Mouse (Mus musculus) forebrain, embryonic 11.5 days (tissue): ENCODE results near the gene Pole2. TPM values are rescaled to one million over a fixed set of nuclear protein-coding genes. Genes with fewer than 3 reads are reported as not detected.

ENCODE experiments used
- ATAC-seq: fragments of 200-750 bp; cut with Nextera tagmentation; replicated peaks from 2 replicates; pipeline ENCODE4 v1.8.0; 2017; ENCODE audit warnings: moderate TSS enrichment; ENCODE audit not compliant: low FRiP score
- DNase-seq: peaks from one replicate; pipeline ENCODE4 v3.0.0-alpha.2; 2017; ENCODE audit warnings: low spot score
- H3K27ac ChIP-seq: fragments of 300-500 bp; sonication (generic); 2 replicates; pipeline ENCODE4 v1.5.1; 2014; ENCODE audit warnings: low read depth, low read length
- H3K27me3 ChIP-seq: fragments of 300-500 bp; sonication (generic); 2 replicates; pipeline ENCODE4 v1.6.1; 2014; ENCODE audit warnings: mild to moderate bottlenecking, low read length, mixed read lengths; ENCODE audit not compliant: control insufficient read depth, insufficient read depth
- H3K36me3 ChIP-seq: fragments of 300-500 bp; sonication (generic); 2 replicates; pipeline ENCODE4 v1.6.1; 2014; ENCODE audit warnings: mild to moderate bottlenecking, low read length, moderate library complexity, mixed read lengths; ENCODE audit not compliant: control insufficient read depth, insufficient read depth
- H3K4me1 ChIP-seq: fragments of 300-500 bp; sonication (generic); replicated peaks from 2 replicates; pipeline ENCODE4 v1.6.1; 2014; ENCODE audit warnings: low read length, mixed read lengths; ENCODE audit not compliant: control insufficient read depth, insufficient read depth
- H3K4me2 ChIP-seq: fragments of 300-500 bp; sonication (generic); 2 replicates; pipeline ENCODE4 v1.6.1; 2014; ENCODE audit warnings: low read depth, mild to moderate bottlenecking, low read length, moderate library complexity, mixed read lengths; ENCODE audit not compliant: severe bottlenecking
- H3K4me3 ChIP-seq: fragments of 300-500 bp; sonication (generic); 2 replicates; pipeline ENCODE4 v1.5.1; 2014; ENCODE audit warnings: low read depth, low read length
- H3K9ac ChIP-seq: fragments of 300-500 bp; sonication (generic); 2 replicates; pipeline ENCODE4 v1.6.1; 2014; ENCODE audit warnings: low read length
- H3K9me3 ChIP-seq: fragments of 300-500 bp; sonication (generic); 2 replicates; pipeline ENCODE4 v1.6.1; 2016; ENCODE audit warnings: low read length, mixed read lengths; ENCODE audit not compliant: control insufficient read depth
- WGBS: fragments of 180-500 bp; shearing (Covaris S2); extraction: QIAGEN DNeasy Blood & Tissue Kit; methylation state at CpG from one replicate; pipeline ENCODE4 v1.1.7; 2014; 5-methylcytosine and 5-hydroxymethylcytosine counted together
- polyA plus RNA-seq: library from polyadenylated mRNA; unstranded; fragments of >200 nt; fragmentation: Nextera tagmentation; extraction: Ambion mirVana; gene quantifications from 2 replicates; pipeline ENCODE4 v1.2.1, GENCODE M21; 2014

Pole2 gene
- polyA plus RNA-seq, 1 experiment from 2014 or later, result 35.7 TPM

DNA sequence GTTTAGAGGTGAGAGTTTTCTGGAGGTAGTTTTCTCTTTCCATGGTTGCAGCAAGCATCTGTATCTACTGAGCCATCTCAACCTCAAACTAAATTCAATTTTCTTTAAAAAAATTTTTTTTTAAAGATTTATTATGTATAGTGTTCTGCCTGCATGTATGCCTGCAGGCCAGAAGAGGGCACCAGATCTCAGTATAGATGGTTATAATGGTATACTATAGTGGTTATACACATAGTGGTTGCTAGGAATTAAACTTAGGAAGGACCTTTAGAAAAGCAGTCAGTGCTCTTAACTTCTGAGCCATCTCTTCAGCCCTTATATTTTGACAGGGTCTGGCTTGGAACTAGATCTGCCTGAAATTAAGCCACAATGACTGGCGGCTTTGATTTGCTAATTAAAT lies 37.5 kb downstream of the Pole2 start:
- Histone ChIP-seq H3K4me3 (no peak overlapping the region), H3K4me2 (no peak overlapping the region), H3K9ac (no peak overlapping the region), H3K36me3 (no peaks in the 10 kb centered on the region; the same call in 1 of the 2 replicates), H3K27ac (no peak overlapping the region), H3K4me1 (no peaks in the 10 kb centered on the region), H3K27me3 (no peaks in the 10 kb centered on the region), H3K9me3 (no peaks in the 10 kb centered on the region)
- ATAC-seq (no peak), DNase-seq (no peak)
- WGBS, result 94% methylated on average over 1 of the region's 1 CpGs

DNA sequence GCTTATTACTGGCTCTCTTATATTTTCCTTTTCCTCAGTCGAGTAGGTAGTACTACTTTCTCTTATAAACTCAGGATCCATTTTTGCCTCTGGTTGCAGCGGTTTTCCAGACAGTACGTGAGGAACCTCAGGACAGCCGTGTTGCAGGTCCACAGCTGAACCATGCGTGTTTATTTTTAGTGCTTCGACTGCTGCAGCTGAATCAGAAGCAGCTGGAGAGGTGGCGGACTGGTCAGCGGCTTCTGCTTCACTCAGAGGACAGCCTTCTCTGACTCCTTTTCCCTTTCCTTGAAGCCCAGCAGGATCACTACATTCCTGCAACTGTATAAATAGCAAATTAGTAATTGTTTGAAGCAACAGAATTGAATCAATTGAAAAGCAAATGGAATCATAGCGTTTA lies 37.9 kb downstream of the Pole2 start:
- Histone ChIP-seq H3K27me3 (no peaks in the 10 kb centered on the region), H3K9me3 (no peaks in the 10 kb centered on the region), H3K9ac (no peak overlapping the region), H3K4me2 (no peak overlapping the region), H3K4me3 (no peak overlapping the region), H3K4me1 (peaks cover 4% of the 10 kb centered on the region; the same call in 1 of the 2 replicates), H3K36me3 (no peaks in the 10 kb centered on the region; the same call in 1 of the 2 replicates), H3K27ac (no peak overlapping the region)
- no peak for ATAC-seq
- WGBS, result 89% methylated on average over 9 of the region's 9 CpGs
- no peak for DNase-seq

DNA sequence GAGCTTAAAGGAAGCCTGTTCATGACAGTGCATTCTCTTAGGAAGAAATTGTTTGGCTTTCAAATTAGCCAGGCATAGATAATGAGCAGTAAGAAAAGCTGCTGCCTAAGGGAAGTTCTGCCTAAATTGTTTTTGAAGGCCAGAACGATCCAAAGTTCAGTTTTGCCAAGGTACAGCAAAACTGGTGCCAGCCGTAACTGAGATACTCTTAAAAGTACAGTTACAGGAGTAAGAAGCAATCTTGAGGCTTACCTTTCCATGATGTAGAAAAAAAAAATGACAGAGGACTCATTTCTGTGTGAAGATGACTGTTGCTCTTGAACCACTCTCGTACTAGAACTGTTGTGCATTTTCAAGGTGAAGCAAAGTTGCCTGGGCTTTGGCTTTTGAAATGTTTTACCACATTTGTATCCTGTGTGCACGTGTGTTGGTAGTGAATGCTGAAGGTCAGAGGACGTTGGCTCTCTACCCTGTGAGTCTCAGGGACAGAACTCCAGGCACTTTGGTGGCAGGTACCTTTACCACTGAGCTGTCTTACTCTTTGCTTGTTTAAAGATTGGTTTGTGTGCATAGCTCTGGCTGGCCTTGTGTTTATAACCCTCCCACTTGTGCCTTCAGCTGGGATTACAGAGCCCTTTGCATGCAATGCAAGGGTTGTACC lies 41.1 kb downstream of the Pole2 start:
- no peak for DNase-seq
- H3K9me3 ChIP-seq, result no peaks in the 10 kb centered on the region
- peaks cover 7% of the 10 kb centered on the region; the same call in 1 of the 2 replicates for H3K4me1 ChIP-seq
- H3K36me3 ChIP-seq, result no peaks in the 10 kb centered on the region; the same call in 1 of the 2 replicates
- no peak overlapping the region for H3K4me3 ChIP-seq
- 74% methylated on average over 5 of the region's 5 CpGs for WGBS
- H3K27ac ChIP-seq, result no peak overlapping the region
- ATAC-seq, result no peak
- no peaks in the 10 kb centered on the region for H3K27me3 ChIP-seq
- H3K4me2 ChIP-seq, result no peak overlapping the region
- no peak overlapping the region for H3K9ac ChIP-seq

DNA sequence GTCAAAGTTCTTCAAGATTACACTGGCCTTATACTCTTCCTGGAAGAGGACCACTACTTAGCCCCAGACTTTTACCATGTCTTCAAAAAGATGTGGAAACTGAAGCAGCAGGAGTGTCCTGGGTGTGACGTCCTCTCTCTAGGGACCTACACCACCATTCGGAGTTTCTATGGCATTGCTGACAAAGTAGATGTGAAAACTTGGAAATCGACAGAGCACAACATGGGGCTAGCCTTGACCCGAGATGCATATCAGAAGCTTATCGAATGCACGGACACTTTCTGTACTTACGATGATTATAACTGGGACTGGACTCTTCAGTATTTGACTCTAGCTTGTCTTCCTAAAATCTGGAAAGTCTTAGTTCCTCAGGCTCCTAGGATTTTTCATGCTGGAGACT lies 42.6 kb downstream of the Pole2 start:
- Histone ChIP-seq H3K4me1 (peaks cover 7% of the 10 kb centered on the region; the same call in 1 of the 2 replicates), H3K27ac (no peak overlapping the region)
- 79% methylated on average over 7 of the region's 7 CpGs for WGBS

DNA sequence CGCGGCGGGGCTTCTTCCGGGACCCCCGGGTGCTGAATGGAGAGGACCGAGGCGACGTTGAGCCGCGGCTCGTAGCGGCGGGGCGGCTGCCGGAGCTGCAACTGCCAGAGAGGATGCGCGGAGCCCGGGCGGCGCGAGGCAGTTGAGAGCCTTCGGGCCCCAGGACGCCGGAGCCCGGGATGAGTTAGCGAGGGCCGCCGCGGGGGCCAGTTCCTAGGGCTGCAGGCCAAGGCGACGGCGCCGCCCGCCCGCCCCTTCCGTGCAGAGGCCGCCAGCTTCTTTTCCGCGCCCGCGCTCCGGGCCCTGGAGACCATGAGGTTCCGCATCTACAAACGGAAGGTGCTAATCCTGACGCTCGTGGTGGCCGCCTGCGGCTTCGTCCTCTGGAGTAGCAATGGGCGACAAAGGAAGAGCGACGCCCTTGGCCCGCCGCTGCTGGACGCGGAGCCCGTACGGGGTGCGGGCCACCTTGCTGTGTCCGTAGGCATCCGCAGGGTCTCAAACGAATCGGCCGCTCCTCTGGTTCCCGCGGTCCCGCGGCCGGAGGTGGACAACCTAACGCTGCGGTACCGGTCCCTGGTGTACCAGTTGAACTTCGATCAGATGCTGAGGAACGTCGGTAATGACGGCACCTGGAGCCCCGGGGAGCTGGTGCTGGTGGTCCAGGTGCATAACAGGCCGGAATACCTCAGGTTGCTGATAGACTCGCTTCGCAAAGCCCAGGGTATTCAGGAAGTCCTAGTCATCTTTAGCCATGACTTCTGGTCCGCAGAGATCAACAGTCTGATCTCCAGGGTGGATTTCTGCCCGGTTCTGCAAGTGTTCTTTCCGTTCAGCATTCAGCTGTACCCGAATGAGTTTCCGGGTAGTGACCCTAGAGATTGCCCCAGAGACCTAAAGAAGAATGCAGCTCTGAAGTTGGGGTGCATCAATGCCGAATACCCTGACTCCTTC lies 43.4 kb downstream of the Pole2 start:
- DNase-seq (peak; percentile 79), ATAC-seq (peak; percentile 57)
- 3% methylated on average over 85 of the region's 86 CpGs for WGBS
- Histone ChIP-seq H3K9me3 (no peaks in the 10 kb centered on the region), H3K27me3 (no peaks in the 10 kb centered on the region), H3K36me3 (no peaks in the 10 kb centered on the region; the same call in 1 of the 2 replicates), H3K27ac (peak overlapping the region; percentile 66), H3K9ac (peak overlapping the region; percentile 90), H3K4me2 (peak overlapping the region; percentile 98), H3K4me3 (peak overlapping the region; percentile 87), H3K4me1 (peaks cover 7% of the 10 kb centered on the region; the same call in 1 of the 2 replicates)

More for the DNA sequence above, 42.6 kb downstream of the Pole2 start:
- Histone ChIP-seq H3K4me3 (peak overlapping the region; percentile 87), H3K9me3 (no peaks in the 10 kb centered on the region), H3K9ac (peak overlapping the region; percentile 90), H3K36me3 (no peaks in the 10 kb centered on the region; the same call in 1 of the 2 replicates), H3K27me3 (no peaks in the 10 kb centered on the region), H3K4me2 (peak overlapping the region; percentile 98)
- no peak for ATAC-seq
- DNase-seq, result no peak

DNA sequence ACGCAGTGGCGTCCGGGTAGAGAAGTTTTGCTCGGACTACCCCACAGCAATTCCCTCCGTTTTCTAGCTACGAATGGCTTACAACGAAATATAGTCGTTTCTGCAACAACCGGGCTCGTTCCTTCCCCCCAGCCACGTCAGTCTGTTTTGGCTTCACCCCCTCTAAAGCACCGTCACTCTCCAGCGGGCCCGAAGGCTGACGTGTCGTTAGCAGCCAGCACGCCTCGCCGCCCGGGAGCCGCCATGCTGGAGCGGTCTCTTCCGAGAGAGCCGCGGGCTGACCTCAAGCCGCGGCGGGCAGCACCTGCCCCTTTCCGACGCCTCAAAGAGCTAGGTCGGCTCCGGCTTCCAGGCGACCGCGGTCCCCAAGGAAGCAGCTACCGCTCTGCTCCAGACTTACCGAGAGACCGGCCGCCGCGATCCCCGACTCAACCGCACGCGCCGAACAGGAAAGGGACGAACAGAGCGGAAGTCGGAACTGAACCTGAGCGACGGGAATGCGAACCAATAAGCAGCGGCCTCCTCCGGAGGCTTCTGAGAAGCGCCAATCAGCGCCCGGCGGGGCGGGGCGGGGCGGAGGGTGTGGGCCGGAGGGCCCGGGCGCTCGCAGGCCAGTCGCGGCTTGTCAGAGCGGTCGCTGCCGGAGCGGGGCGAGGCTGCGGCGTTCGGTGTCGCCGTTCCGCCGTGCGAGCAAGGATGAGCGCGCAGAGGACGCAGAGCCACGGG lies 44.2 kb downstream of the Pole2 start, which contains the start of the genes Rpl36al and Mgat2:
TSS of gene Rpl36al (minus strand) at position 501 of the 726 bp plus-strand sequence.
TSS of gene Mgat2 (plus strand) at position 575 of the 726 bp plus-strand sequence.
- H3K27me3 ChIP-seq, result no peaks in the 10 kb centered on the region
- WGBS, result under 1% methylated on average over 82 of the region's 84 CpGs
- peaks cover 7% of the 10 kb centered on the region; the same call in 1 of the 2 replicates for H3K4me1 ChIP-seq
- H3K9me3 ChIP-seq, result no peaks in the 10 kb centered on the region
- peak; percentile 99 for DNase-seq
- H3K4me2 ChIP-seq, result peak within 1 kb of the TSS; percentile 98
- no peaks in the 10 kb centered on the region; the same call in 1 of the 2 replicates for H3K36me3 ChIP-seq
- peak; percentile 100 for ATAC-seq
- H3K4me3 ChIP-seq, result peak within 1 kb of the TSS; percentile 87
- H3K27ac ChIP-seq, result peak within 1 kb of the TSS; percentile 66
- peak within 1 kb of the TSS; percentile 90 for H3K9ac ChIP-seq

DNA sequence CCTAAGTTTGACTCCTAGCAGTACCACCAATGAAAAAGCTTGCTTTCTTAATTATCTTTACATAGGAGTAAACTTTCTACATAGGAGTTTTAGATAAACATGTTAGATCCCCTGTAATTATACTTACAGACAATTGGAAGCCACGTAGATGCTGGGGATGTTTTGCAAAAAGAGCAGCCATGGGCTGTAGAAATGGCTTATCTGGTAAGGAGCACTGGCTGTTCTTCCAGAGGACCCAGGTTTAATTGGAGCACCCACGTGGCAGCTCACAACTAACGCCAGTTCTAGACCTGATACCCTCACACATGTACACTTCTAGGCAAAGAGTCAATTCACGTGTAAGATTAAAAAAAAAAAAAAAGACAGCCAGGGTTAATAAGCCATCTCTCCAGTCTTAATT lies 46.2 kb downstream of the Pole2 start:
- whole genome bisulfite sequencing, result 83% methylated on average over 4 of the region's 4 CpGs
- Histone ChIP-seq H3K4me2 (no peak overlapping the region), H3K4me1 (peaks cover 7% of the 10 kb centered on the region; the same call in 1 of the 2 replicates), H3K9ac (no peak overlapping the region), H3K4me3 (no peak overlapping the region), H3K9me3 (no peaks in the 10 kb centered on the region), H3K27ac (no peak overlapping the region), H3K27me3 (no peaks in the 10 kb centered on the region), H3K36me3 (no peaks in the 10 kb centered on the region; the same call in 1 of the 2 replicates)
- no peak for ATAC-seq
- DNase-seq, result no peak

DNA sequence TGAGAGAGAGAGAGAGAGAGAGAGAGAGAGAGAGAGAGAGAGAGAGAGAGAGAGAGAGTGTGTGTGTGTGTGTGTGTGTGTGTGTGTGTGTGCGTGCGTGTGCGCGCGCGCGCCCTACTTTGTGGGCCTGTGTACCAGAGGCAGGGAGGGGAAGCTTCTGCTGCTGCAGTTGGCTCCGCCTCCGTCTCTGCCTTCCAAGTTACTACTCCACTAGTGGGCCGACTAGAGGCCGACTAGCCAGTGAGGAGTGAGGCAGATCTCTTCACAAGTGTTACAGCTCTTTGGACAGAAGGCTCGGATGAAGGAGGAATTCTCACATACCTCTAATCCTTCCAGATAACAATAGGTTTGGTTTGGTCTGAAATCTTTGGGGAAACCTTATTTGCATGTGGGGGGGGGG lies 48.6 kb downstream of the Pole2 start:
- Histone ChIP-seq H3K4me3 (no peak overlapping the region), H3K9ac (no peak overlapping the region), H3K36me3 (no peaks in the 10 kb centered on the region; the same call in 1 of the 2 replicates), H3K27ac (no peak overlapping the region), H3K27me3 (no peaks in the 10 kb centered on the region), H3K9me3 (no peaks in the 10 kb centered on the region), H3K4me2 (no peak overlapping the region), H3K4me1 (no peaks in the 10 kb centered on the region)
- DNase-seq, result no peak
- no peak for ATAC-seq
- 72% methylated on average over 12 of the region's 12 CpGs for WGBS
